Mouse (Mus musculus) spleen, postnatal 4 days (tissue): ENCODE measurements around the gene Tnik.

Source experiments
- DNase-seq, 2 experiments: peaks; one replicate each; pipeline ENCODE4 v3.0.0; 2022; ENCODE audit warnings: low spot score in 2 of 2

Gene Tnik

GRCm38 (mm10) chr3:28709740-28710139 is 446.7 kb downstream of the Tnik start:
- no peak for DNase-seq

DNA sequence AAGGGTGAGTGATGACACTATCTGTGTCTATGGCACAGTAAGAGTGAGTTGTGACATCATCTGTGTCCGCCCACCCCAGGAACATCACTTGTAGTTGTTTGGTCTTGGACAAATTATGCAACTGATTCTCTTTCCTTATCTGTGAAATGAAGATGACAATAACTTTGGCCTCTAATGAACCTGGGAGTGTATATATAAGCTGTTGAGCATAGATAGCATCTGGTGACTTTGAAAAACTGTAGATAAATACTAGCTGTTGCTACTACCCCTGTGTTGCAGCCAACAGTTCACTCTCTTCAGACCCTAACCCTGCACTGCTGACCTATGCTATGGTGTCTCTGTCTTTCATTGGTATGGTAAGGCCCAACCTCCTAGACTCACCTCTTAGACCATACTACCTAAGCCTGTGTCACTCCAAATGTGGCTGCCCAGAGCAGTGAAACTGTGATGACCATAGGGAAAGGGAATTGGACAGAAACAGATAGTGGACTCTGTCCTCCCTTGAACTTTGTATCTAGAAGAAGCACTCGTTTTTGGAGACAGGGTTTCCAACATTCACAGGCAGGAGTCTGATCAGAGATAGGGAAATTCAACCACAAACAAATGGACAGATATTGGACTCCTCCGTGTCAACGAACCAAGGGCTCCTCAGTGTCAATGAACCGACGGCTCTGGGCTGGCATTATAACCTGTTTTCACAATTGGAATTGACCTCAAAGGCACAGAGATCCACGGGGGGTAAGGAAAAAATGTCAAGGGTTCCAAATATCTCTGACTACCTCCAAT is 451.1 kb downstream of the Tnik start:
- no peak for DNase-seq

GRCm38 (mm10) chr3:28718521-28718920 is 455.5 kb downstream of the Tnik start:
- DNase-seq = no peak

- no peak for DNase-seq
Measured at GRCm38 (mm10) chr3:28721218-28721617, 458.2 kb downstream of the Tnik start.

- DNase-seq = no peak
Measured at GRCm38 (mm10) chr3:28721838-28722237, 458.8 kb downstream of the Tnik start.

GRCm38 (mm10) chr3:28722531-28722930 is 459.5 kb downstream of the Tnik start:
- no peak for DNase-seq

DNA sequence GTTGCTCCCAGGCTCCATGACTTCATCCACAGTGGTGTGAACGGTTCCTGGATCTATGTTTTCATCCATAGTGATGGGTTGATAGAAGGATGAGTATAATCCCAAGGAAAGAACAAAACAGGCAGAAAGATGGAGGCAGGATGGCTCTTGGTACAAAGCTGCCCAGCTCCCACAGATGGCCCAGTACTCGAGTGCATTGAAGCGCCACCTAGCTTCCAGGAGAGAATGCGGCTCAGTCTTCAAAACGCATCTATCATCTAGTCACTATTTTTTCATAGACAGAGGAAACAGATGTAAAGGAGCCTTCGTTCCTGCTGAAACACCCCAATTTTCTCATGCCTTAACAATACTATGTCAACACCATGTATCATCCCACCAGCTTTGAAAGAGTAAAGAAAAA is 460.5 kb downstream of the Tnik start:
- DNase-seq = no peak

- DNase-seq = peak in 1 of 2 experiments; percentile 16
Measured at GRCm38 (mm10) chr3:28725203-28725602, 462.2 kb downstream of the Tnik start.
